Mouse (Mus musculus) cerebellum, adult 11 months (tissue): ENCODE data around the gene C130032M10Rik.

ENCODE experiments used
- DNase-seq: peaks from one replicate; pipeline ENCODE4 v3.0.0; 2022

C130032M10Rik gene

GRCm38 (mm10) chr9:114553828-114554227 is 38.3 kb downstream of the C130032M10Rik start:
- no peak for DNase-seq

GRCm38 (mm10) chr9:114554355-114554979 is 39.0 kb downstream of the C130032M10Rik start:
- no peak for DNase-seq

- DNase-seq: no peak
Observed at GRCm38 (mm10) chr9:114556276-114556855, 40.9 kb downstream of the C130032M10Rik start.

- no peak for DNase-seq
Observed at GRCm38 (mm10) chr9:114557086-114557485, 41.6 kb downstream of the C130032M10Rik start.

GRCm38 (mm10) chr9:114560141-114560540 is 44.6 kb downstream of the C130032M10Rik start:
- no peak for DNase-seq

GRCm38 (mm10) chr9:114560771-114561670 is 45.5 kb downstream of the C130032M10Rik start:
- no peak for DNase-seq

GRCm38 (mm10) chr9:114561671-114561971 is 46.1 kb downstream of the C130032M10Rik start:
- no peak for DNase-seq

- DNase-seq: no peak
Observed at GRCm38 (mm10) chr9:114562031-114562918, 46.8 kb downstream of the C130032M10Rik start.

GRCm38 (mm10) chr9:114562919-114563751 is 47.6 kb downstream of the C130032M10Rik start:
- no peak for DNase-seq

- DNase-seq: no peak
Observed at GRCm38 (mm10) chr9:114563761-114564606, 48.5 kb downstream of the C130032M10Rik start, which contains the start of gene Trim71. TSS of gene Trim71 (minus strand) at chr9:114564369.

GRCm38 (mm10) chr9:114564667-114565066 is 49.2 kb downstream of the C130032M10Rik start:
- no peak for DNase-seq
